Mouse (Mus musculus) hindbrain, postnatal 0 days (tissue): Measurements from ENCODE around the gene Neu1. TPM values are rescaled to one million over a fixed set of nuclear protein-coding genes. Genes with fewer than 3 reads are reported as not detected.

Source experiments
- ATAC-seq: fragments of 200-750 bp; cut with Nextera tagmentation; 2 replicates; pipeline ENCODE4 v1.8.0; 2017; ENCODE audit warnings: mild to moderate bottlenecking, moderate TSS enrichment, moderate library complexity
- DNase-seq: peaks from one replicate; pipeline ENCODE4 v3.0.0-alpha.2; 2015; ENCODE audit warnings: low spot score
- H3K27ac ChIP-seq: fragments of 300-500 bp; sonication (generic); 2 replicates; pipeline ENCODE4 v1.5.1; 2014; ENCODE audit warnings: mild to moderate bottlenecking
- H3K27me3 ChIP-seq: fragments of 300-500 bp; sonication (generic); 2 replicates; pipeline ENCODE4 v1.6.1; 2014; ENCODE audit warnings: low read length, mixed read lengths; ENCODE audit not compliant: insufficient read depth
- H3K36me3 ChIP-seq: fragments of 300-500 bp; sonication (generic); 2 replicates; pipeline ENCODE4 v1.6.1; 2014; ENCODE audit warnings: low read length, mixed read lengths; ENCODE audit not compliant: insufficient read depth
- H3K4me1 ChIP-seq: fragments of 300-500 bp; sonication (generic); 2 replicates; pipeline ENCODE4 v1.6.1; 2014; ENCODE audit warnings: antibody characterized with exemption, low read length, mixed read lengths; ENCODE audit not compliant: insufficient read depth
- H3K4me2 ChIP-seq: fragments of 300-500 bp; sonication (generic); 2 replicates; pipeline ENCODE4 v1.6.1; 2014; ENCODE audit warnings: low read depth, mild to moderate bottlenecking, low read length, moderate library complexity, mixed read lengths
- H3K4me3 ChIP-seq: fragments of 300-500 bp; sonication (generic); 2 replicates; pipeline ENCODE4 v1.5.1; 2014; ENCODE audit warnings: low read length
- H3K9ac ChIP-seq: fragments of 300-500 bp; sonication (generic); replicated peaks from 2 replicates; pipeline ENCODE4 v1.6.1; 2014; ENCODE audit warnings: mild to moderate bottlenecking, low read length, moderate library complexity, mixed read lengths
- H3K9me3 ChIP-seq: fragments of 300-500 bp; sonication (generic); 2 replicates; pipeline ENCODE4 v1.6.1; 2016; ENCODE audit warnings: low read length, mixed read lengths
- CTCF ChIP-seq: IDR thresholded peaks from 2 replicates; pipeline ENCODE4 v1.5.1; 2016; ENCODE audit warnings: antibody characterized with exemption, control low read depth, low read depth
- WGBS: fragments of 180-500 bp; shearing (Covaris S2); extraction: QIAGEN DNeasy Blood & Tissue Kit; methylation state at CpG from one replicate; pipeline ENCODE4 v1.1.7; 2014; 5-methylcytosine and 5-hydroxymethylcytosine counted together
- polyA plus RNA-seq: library from polyadenylated mRNA; unstranded; fragments of >200 nt; fragmentation: Nextera tagmentation; extraction: Ambion mirVana; gene quantifications from 2 replicates; pipeline ENCODE4 v1.2.1, GENCODE M21; 2015
- total RNA-seq: library from RNA; depleted of rRNA; stranded (reverse); fragments of >200 nt; gene quantifications from 2 replicates; pipeline ENCODE4 v1.2.3, GENCODE M21; 2014; rRNA removed

Gene Neu1
- total RNA-seq (50.9 and 93.9 TPM in 2 replicates), polyA plus RNA-seq (42.9 and 43.1 TPM in 2 replicates)

DNA sequence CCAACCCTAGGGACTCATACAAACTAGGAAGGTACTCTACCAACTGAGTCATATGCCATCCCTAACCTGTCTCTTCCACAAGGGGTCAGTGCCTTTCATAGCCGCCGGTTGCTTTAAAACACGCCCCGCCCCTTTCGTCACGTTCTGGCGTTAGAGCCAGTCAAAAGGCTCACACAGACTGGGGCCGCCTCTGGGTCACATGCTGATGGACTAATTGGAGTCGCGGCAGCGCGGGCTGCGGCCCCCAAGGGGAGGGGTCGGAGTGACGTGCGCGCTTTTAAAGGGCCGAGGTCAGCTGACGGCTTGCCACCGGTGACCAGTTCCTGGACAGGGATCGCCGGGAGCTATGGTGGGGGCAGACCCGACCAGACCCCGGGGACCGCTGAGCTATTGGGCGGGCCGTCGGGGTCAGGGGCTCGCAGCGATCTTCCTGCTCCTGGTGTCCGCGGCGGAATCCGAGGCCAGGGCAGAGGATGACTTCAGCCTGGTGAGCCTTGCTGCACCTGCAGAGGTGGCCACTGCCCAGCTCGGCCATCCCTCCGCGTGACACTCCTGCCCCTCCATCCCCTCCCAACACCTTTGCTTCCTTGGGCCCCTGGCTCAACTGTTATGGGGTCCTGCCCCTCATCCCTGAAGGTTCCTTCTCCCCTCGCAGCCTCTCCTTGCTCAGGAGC lies at the start of gene Neu1:
Neu1 (plus strand) TSS at position 193 of the 674 bp plus-strand sequence.
- TF ChIP-seq CTCF: peak; percentile 86
- peak within 1 kb of the TSS; percentile 73 for H3K9ac ChIP-seq
- H3K4me3 ChIP-seq: peak within 1 kb of the TSS; percentile 75
- under 1% methylated on average over 38 of the region's 38 CpGs for WGBS
- no peaks in the 10 kb centered on the region for H3K4me1 ChIP-seq
- peak within 1 kb of the TSS; percentile 88 for H3K4me2 ChIP-seq
- DNase-seq: peak; percentile 100
- H3K9me3 ChIP-seq: no peaks in the 10 kb centered on the region
- ATAC-seq: peak; percentile 98
- H3K36me3 ChIP-seq: peaks cover 20% of the 10 kb centered on the region
- peak within 1 kb of the TSS; percentile 80 for H3K27ac ChIP-seq
- no peaks in the 10 kb centered on the region for H3K27me3 ChIP-seq

DNA sequence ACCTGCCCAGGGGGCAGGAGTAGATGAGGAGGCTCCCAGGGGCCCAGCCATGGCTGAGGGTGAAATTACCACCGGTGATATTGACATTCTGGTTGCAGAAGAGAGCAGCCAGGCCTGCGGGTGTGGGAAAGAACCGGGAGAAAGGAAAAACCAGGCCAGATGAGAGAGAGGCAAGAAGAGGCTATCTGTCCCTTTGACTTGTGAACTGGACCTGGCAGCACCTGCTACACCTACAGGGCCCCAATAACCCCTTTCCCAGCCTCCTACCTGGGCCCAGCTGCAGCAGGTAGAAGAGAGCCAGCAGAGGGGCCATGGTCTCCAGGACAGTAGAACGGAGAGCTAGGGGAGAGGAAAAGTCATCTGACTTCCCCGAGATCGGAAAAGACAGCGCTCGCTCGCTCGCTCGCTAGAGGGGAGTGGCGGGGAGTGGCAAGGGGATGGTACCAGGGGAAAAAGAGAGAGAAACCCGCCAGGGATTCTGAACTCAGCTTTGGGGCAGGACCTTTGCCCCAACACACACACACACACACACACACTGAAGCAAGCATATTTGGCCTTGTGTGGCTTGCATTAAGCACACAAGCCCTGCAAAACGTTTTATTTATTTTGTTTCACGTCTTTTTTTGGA lies 49.3 kb upstream of the Neu1 start, which contains the start of gene Gm20547:
Gm20547 (minus strand) TSS at position 360 of the 628 bp plus-strand sequence.
- Histone ChIP-seq H3K27me3 (0 out of 2 replicates have a peak, but pooled peaks cover 3% of the 10 kb centered on the region), H3K4me2 (no peak within 1 kb of the TSS), H3K27ac (no peak within 1 kb of the TSS), H3K4me3 (no peak within 1 kb of the TSS), H3K9me3 (no peaks in the 10 kb centered on the region), H3K4me1 (no peaks in the 10 kb centered on the region), H3K9ac (no peak within 1 kb of the TSS), H3K36me3 (no peaks in the 10 kb centered on the region)
- 8% methylated on average over 15 of the region's 15 CpGs for WGBS
- ATAC-seq (no peak), DNase-seq (no peak)
- TF ChIP-seq CTCF: no peak

DNA sequence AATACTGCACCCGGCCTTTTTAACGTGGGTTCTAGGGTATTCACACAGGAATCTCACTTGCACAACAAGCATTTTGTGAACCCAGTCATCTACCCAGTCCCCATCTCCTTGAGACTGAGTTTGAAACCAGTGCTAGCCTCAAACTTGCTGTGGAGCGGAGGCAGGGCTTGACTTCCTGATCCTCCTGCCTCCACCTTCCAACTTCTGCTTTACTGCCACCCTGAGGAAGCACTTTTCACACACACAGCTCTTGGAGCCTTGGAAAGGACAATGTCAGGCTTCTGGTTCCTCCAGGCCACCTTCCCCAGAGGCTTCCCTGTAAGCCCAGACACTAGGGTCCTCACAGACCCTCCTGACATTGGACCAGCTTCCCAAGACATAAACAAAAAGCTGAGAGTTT lies 47.7 kb upstream of the Neu1 start:
- DNase-seq: no peak
- ATAC-seq: no peak
- no peaks in the 10 kb centered on the region for H3K36me3 ChIP-seq
- no peak overlapping the region for H3K27ac ChIP-seq
- no peak overlapping the region for H3K4me3 ChIP-seq
- H3K27me3 ChIP-seq: 0 out of 2 replicates have a peak, but pooled peaks cover 3% of the 10 kb centered on the region
- H3K9me3 ChIP-seq: no peaks in the 10 kb centered on the region
- no peak overlapping the region for H3K4me2 ChIP-seq
- WGBS: 62% methylated on average over 3 of the region's 3 CpGs
- TF ChIP-seq CTCF: no peak
- H3K4me1 ChIP-seq: no peaks in the 10 kb centered on the region
- no peak overlapping the region for H3K9ac ChIP-seq

DNA sequence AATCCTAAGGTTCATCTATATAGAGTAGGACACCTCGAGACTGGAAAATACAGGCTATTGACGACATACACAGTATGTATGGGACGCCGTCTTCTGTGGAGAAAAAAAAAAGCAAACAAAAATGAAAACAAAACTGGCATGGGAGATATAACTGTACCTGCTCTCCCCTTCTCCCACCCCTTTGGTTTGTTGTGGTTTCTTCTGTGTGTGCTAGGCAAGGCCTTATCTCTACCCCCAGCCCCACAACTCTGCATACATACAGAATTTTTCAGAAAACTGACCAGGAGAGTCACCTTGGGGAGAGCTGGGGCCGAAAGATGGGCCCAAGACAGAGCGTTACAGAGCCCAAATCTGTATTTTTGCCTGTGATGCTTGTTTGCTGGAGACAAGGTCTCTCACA lies 46.3 kb upstream of the Neu1 start:
- H3K4me3 ChIP-seq: no peak overlapping the region
- H3K36me3 ChIP-seq: no peaks in the 10 kb centered on the region
- no peaks in the 10 kb centered on the region for H3K4me1 ChIP-seq
- H3K9ac ChIP-seq: no peak overlapping the region
- 0 out of 2 replicates have a peak, but pooled peaks cover 3% of the 10 kb centered on the region for H3K27me3 ChIP-seq
- WGBS: 88% methylated on average over 6 of the region's 6 CpGs
- no peak for TF ChIP-seq CTCF
- H3K4me2 ChIP-seq: no peak overlapping the region
- H3K9me3 ChIP-seq: no peaks in the 10 kb centered on the region
- H3K27ac ChIP-seq: no peak overlapping the region
- no peak for DNase-seq
- ATAC-seq: no peak

DNA sequence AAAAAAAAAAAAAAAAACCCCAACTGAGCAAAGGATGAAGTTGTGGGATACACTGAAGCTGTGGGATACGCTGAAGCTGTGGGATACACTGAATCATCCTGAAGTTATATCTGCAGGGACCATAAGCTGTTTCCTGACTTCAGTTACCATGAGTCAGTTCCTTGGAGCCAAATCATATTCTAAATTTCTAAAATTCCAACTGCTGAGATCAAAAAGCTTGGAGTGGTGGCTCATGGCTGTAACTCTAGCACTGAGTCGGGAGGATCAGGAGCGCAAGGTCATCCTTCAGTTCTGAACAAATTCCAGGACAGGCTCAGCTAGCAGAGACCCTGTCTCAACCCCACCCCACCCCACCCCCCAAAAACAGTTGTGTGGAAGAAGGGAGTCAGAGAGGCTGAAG lies 45.4 kb upstream of the Neu1 start:
- H3K4me3 ChIP-seq: no peak overlapping the region
- DNase-seq (no peak), ATAC-seq (no peak)
- no peaks in the 10 kb centered on the region for H3K9me3 ChIP-seq
- 0 out of 2 replicates have a peak, but pooled peaks cover 3% of the 10 kb centered on the region for H3K27me3 ChIP-seq
- no peaks in the 10 kb centered on the region for H3K36me3 ChIP-seq
- H3K4me2 ChIP-seq: no peak overlapping the region
- 91% methylated on average over 3 of the region's 3 CpGs for WGBS
- no peaks in the 10 kb centered on the region for H3K4me1 ChIP-seq
- no peak overlapping the region for H3K9ac ChIP-seq
- H3K27ac ChIP-seq: no peak overlapping the region
- no peak for TF ChIP-seq CTCF

DNA sequence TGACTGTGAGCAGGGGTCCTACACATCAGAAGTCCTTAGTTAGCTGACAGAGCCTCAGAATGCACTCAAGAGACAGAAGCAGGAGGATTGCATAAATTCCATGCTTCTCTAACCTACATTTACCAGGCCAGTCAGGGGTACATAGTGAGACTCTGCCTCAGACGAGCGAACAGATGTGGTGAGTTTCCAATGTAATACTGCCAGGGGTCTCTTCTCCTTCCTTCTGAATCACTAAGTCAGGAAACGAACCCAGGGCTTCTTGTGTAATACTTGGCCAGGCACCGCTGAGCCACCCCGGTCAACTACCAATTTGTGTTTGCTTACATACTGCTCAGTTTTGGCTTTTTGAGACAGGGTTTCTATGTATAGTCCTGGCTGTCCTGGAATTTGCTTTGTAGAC lies 43.1 kb upstream of the Neu1 start:
- Histone ChIP-seq H3K9me3 (no peaks in the 10 kb centered on the region), H3K4me1 (no peaks in the 10 kb centered on the region), H3K4me2 (no peak overlapping the region), H3K27me3 (no peaks in the 10 kb centered on the region), H3K9ac (no peak overlapping the region), H3K27ac (no peak overlapping the region), H3K4me3 (no peak overlapping the region), H3K36me3 (no peaks in the 10 kb centered on the region)
- WGBS: 90% methylated on average over 5 of the region's 5 CpGs
- DNase-seq (no peak), ATAC-seq (no peak)
- no peak for TF ChIP-seq CTCF
